Mouse (Mus musculus) naive thymus-derived CD4-positive, alpha-beta T cell, adult 5 months (primary cell): ENCODE results near the gene Pmel. TPM values are rescaled to one million over a fixed set of nuclear protein-coding genes. Genes with fewer than 3 reads are reported as not detected.

ENCODE experiments used
- polyA plus RNA-seq: library from polyadenylated mRNA; unstranded; fragments of 100-300 nt; shearing (Covaris generic); gene quantifications from one replicate; pipeline ENCODE4 v1.2.1, GENCODE M21; 2017

The Pmel gene
- 6.4 TPM for polyA plus RNA-seq

DNA sequence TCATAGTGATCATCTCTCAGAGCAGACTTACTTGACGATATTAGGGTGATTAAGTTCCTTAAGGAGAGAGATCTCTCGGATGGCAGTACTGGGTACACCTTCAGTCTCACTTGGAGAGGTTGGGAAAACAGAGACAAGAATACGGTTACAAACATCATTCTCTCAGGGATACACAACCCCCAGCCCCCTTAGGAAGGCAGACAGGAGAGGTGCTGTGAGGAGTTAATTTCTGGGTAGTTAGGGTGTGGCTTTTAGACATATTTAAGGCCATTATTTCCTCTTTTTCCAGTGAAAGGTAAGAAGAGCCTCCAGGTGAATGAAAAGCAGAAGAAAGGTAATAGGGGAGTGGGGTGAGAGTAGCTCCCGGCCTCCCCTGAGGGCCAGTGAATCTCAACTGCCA, at the start of gene Pmel:
TSS of gene Pmel (plus strand) at position 301 of the 400 bp plus-strand sequence.

DNA sequence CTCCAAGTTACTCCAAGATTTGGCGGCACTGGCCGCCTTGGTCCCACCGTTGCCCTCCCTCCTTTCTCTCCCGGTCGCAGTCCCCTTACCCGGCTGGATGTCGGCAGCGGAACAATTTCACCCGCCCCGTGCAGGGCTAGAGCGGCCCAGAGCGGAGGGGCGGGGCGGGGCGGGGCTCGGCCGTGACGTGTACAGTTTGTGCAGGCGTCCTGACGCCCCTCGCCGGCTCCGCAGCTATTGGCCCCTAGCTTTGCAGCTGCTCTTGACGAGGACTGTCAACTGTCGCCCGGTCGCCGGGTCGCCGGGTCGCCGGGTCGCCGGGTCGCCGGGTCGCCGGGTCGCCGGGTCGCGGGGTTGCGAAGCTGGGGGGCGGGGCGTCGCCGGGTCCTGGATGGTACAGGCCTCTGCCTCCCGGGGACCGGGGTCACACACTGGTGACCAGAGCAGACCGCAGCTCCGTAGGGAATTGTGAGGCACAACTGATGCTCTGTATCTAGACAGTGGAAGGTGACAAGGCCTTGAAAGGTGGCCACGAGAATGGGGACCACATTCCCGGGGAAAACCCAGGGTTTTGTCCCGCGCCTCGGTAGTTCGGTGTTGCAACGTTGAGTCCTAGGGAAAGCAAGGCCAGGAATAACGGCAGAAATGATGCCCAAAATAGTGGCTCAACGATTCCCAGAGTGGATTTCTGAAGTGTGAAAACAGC, 30.1 kb upstream of the Pmel start, which contains the start of gene Suox:
TSS of gene Suox (minus strand) at position 311 of the 706 bp plus-strand sequence.

DNA sequence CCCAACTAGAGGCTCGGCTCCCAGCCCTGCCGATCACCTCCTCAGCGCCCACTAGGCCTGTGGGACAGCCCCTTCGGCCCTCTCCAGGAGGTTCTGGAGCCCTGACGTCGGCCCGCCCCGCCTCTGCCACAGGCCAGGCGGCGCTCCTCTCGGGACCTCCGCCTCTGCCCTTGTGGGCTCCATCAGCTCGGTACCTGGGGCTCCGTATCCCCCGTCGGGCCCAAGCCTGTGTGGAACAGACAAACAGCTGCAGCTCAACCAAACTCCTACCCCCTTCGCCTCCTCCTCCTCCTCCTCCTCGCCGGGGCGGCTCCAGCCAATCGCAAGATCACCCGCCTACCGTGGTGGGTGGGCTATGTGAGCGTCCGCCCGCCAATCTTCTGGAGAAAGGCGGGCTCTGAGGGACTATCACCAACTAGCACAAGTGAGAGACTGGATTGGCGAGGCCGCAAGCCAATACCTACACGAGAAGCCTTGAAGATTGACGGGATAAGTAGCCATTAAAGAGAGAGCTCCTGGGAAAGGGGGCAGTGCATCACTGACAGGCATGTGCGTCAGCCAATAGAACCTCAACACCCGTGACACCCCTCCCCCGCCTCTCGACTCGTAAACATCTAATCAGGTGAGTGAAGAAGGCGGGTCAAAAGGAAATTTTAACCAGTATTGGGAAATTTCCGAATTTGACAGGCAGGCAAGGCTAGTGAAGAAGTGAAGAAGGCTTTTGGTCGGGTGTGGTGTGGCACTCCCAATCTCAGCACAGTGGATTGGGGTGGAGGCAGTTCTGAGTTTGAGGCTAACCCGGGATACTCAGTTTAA, 7.8 kb upstream of the Pmel start, which contains the start of gene Rab5b:
TSS of gene Rab5b (minus strand) at position 273 of the 816 bp plus-strand sequence.

DNA sequence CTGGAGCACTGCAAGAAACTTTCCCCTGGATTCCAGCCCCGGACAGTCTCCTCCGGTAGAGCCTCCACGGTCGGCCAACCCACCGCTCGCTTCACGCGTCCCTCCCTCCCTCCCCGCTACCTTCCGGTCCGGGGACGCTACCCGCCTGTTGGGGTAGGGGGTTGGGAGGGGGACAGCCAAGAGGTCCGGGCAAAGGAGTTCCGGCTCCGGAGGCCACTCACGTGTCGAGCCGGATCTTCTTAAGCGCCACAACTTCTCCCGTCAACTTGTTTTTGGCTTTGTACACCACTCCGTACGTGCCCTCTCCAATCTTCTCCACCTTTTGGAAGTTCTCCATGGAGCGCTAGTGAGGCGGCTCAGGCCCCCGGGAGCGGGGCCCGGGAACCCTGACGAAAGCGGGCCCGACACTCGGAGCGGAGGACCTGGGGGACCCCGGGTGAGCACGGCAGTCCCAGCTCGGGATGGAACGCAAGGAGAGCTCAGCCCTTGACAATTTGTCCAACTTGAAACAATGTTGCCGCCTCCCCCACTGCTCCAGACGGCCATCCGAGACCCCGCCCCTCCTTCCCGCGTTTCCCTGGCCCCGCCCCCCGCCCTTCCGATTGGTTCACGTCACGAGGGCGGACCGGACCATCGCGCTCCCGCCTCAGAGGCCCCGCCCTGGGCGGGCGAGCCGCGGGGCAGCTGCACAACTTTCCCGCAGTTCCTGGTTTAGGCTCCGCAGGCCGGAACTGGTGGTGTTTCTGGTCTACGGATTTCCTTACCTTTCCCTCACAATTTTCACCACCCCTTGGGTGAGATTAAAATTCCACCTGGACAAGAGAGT, 709 bp downstream of the Pmel start, which contains the start of gene Cdk2:
TSS of gene Cdk2 (minus strand) at position 541 of the 826 bp plus-strand sequence.

DNA sequence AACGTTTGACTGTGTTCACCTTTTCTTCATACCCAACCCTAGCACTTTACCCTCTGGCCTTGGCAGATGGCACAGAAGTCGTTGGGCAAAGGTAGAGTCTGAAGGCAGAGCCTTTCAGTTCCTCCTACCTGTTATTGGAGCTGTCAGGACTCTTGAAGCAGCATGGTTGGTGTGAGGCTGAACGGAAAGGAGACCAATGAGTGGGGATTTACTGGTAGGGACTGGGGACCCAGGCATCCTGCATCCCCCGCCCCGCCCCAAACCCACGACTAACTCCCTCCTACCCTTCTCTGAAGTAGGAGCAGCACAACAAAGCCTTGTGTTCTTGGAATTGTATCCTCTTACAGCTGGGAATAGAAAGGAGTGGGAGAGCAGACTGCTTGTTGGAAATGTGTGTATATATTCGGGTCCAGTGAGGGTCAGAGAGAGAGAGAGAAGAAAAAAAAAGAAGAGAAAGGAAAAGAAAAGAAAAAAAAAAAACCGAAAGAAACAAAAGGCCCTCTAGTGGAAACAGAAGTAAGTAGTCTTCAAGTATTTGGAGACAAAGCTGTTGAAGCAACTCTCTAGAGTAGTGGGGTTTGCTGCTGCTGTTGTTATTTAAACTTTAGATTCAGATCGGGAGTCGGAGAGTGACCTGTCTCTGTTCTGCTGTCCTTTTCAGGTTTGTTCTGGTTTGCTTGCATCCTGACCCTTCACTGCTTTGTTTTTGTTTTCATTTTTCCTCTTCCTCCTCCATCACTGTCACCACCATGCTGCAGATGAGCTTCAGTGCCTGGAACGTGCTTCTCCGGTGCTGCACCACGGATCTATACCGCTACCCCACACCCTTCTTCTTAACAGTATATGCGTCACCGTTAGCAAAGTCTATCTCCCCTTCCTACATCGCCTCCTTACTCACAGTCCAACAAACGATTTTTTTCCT, 40.9 kb downstream of the Pmel start, which contains the start of gene Dgka:
TSS of gene Dgka (minus strand) at position 176 of the 922 bp plus-strand sequence.

DNA sequence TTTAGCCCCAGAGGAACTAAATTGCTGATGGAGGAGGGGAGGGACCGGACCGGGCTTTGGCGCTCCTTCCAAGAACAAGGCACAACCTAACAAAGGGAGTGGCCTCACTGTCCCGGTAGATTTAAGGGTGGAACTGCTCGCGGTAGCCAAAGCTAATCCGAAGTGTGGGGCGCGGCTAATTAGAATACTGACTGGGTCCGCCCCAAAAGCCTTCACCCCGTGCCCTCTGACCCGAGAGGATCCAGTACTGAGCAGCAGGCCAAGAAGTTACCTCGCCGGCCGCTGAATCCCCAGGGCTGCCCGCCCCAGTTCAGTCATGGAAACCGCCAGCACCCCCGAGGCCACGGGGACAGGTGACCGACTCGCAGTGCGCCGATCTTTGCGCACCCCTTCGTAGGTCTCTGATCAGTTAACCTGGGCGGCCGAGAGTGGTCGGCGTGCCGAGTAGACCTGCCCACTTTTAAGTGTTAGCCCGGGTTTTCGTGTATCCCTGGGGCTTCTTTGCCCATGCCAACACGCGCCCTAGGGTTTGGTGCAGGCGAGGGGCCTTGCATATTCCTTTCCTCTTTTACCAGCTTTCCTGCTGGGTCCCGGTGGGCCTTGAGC, 43.8 kb downstream of the Pmel start, which contains the start of gene Pym1:
TSS of gene Pym1 (plus strand) at position 244 of the 606 bp plus-strand sequence.

Other genes with a start within 250 kb of the Pmel start
- 93.1 TPM for gene Smarcc2, start 244.9 kb upstream of the Pmel start, polyA plus RNA-seq
- gene Myl6, start 210.1 kb upstream of the Pmel start, polyA plus RNA-seq = 1,093 TPM
- gene Myl6b, start 205.5 kb upstream of the Pmel start, polyA plus RNA-seq = 3.2 TPM
- gene Esyt1, start 178.3 kb upstream of the Pmel start, polyA plus RNA-seq = 269 TPM
- gene Zc3h10, start 156.4 kb upstream of the Pmel start, polyA plus RNA-seq = 32.4 TPM
- 2,874 TPM for gene Rpl41, start 154.9 kb upstream of the Pmel start, polyA plus RNA-seq
- gene Pa2g4, start 138.2 kb upstream of the Pmel start, polyA plus RNA-seq = 27.6 TPM
- gene Erbb3, start 114.5 kb upstream of the Pmel start, polyA plus RNA-seq = 1.2 TPM
- 770 TPM for gene Rps26, start 77.4 kb upstream of the Pmel start, polyA plus RNA-seq
- gene Ikzf4, start 58.2 kb upstream of the Pmel start, polyA plus RNA-seq = 7.6 TPM
- gene Suox, start 30.1 kb upstream of the Pmel start, polyA plus RNA-seq = 18.4 TPM
- gene Rab5b, start 7.9 kb upstream of the Pmel start, polyA plus RNA-seq = 26.5 TPM
- gene Cdk2, start 836 bp downstream of the Pmel start, polyA plus RNA-seq = 36.7 TPM
- gene Dgka, start 40.7 kb downstream of the Pmel start, polyA plus RNA-seq = 1,128 TPM
- gene Pym1, start 43.7 kb downstream of the Pmel start, polyA plus RNA-seq = 31.8 TPM
- not detected for gene Mmp19, start 86.7 kb downstream of the Pmel start, polyA plus RNA-seq
- 54.8 TPM for gene Dnajc14, start 99.9 kb downstream of the Pmel start, polyA plus RNA-seq
- 5.8 TPM for gene Tmem198b, start 100.2 kb downstream of the Pmel start, polyA plus RNA-seq
- gene Sarnp, start 113.1 kb downstream of the Pmel start, polyA plus RNA-seq = 109 TPM
- gene Ormdl2, start 117.5 kb downstream of the Pmel start, polyA plus RNA-seq = 26.9 TPM
- 1.2 TPM for gene Gdf11, start 187.5 kb downstream of the Pmel start, polyA plus RNA-seq
- not detected for gene Cd63, start 196.8 kb downstream of the Pmel start, polyA plus RNA-seq
- gene Rdh5, start 218.7 kb downstream of the Pmel start, polyA plus RNA-seq = 8.4 TPM
- 85.2 TPM for gene Bloc1s1, start 219.8 kb downstream of the Pmel start, polyA plus RNA-seq
- gene Itga7, start 229.6 kb downstream of the Pmel start, polyA plus RNA-seq = 8.8 TPM